Mouse (Mus musculus) mesoderm, embryonic 11.5 days (tissue): Measurements from ENCODE around the gene G530012D18Rik.
"Not testable (repeated sequence)": the region's sequence is repeated elsewhere in the genome, so short reads cannot be mapped to it uniquely, and the experiment has no call there.

Experiments
- DNase-seq: peaks from one replicate; pipeline ENCODE4 v3.0.0-alpha.2; 2012; ENCODE audit warnings: low read depth, low spot score

Gene G530012D18Rik

GRCm38 (mm10) chr1:85615819-85616218 is 40.3 kb downstream of the G530012D18Rik start:
- DNase-seq, result not testable (repeated sequence)

- not testable (repeated sequence) for DNase-seq
Observed at GRCm38 (mm10) chr1:85617161-85617560, 41.7 kb downstream of the G530012D18Rik start.

GRCm38 (mm10) chr1:85618689-85619088 is 43.2 kb downstream of the G530012D18Rik start:
- not testable (repeated sequence) for DNase-seq
